Mouse (Mus musculus) embryonic facial prominence, embryonic 14.5 days (tissue): ENCODE measurements at regions not wholly inside any gene's neighbourhood (a gene's known extent, or its start where the extent isn't known, plus 50 kb on each side); places are given as distances from the start of the nearest gene placed in this dataset.
A peak's percentile ranks its signal among the peaks of the same experiment; 100 is the strongest.

Experiments used
- ATAC-seq: fragments of 200-750 bp; cut with Nextera tagmentation; 2 replicates; pipeline ENCODE4 v1.8.0; 2017; ENCODE audit warnings: low read depth, moderate number of reproducible peaks, moderate TSS enrichment
- DNase-seq: peaks from one replicate; pipeline ENCODE4 v3.0.0-alpha.2; 2015; ENCODE audit warnings: low spot score
- H3K27ac ChIP-seq: fragments of 300-500 bp; sonication (generic); replicated peaks from 2 replicates; pipeline ENCODE4 v1.5.1; 2014; ENCODE audit warnings: low read depth, mild to moderate bottlenecking, low read length, moderate library complexity
- H3K27me3 ChIP-seq: fragments of 300-500 bp; sonication (generic); replicated peaks from 2 replicates; pipeline ENCODE4 v1.6.1; 2014; ENCODE audit warnings: low read length; ENCODE audit not compliant: control insufficient read depth, insufficient read depth
- H3K36me3 ChIP-seq: fragments of 300-500 bp; sonication (generic); 2 replicates; pipeline ENCODE4 v1.6.1; 2014; ENCODE audit warnings: low read length, mixed read lengths; ENCODE audit not compliant: control insufficient read depth, insufficient read depth
- H3K4me1 ChIP-seq: fragments of 300-500 bp; sonication (generic); 2 replicates; pipeline ENCODE4 v1.6.1; 2014; ENCODE audit warnings: antibody characterized with exemption, low read length; ENCODE audit not compliant: control insufficient read depth, insufficient read depth
- H3K4me2 ChIP-seq: fragments of 300-500 bp; sonication (generic); 2 replicates; pipeline ENCODE4 v1.6.1; 2014; ENCODE audit warnings: low read depth, mild to moderate bottlenecking, low read length, moderate library complexity, mixed read lengths
- H3K4me3 ChIP-seq: fragments of 300-500 bp; sonication (generic); 2 replicates; pipeline ENCODE4 v1.5.1; 2014; ENCODE audit warnings: low read depth, mild to moderate bottlenecking, low read length
- H3K9ac ChIP-seq: fragments of 300-500 bp; sonication (generic); 2 replicates; pipeline ENCODE4 v1.6.1; 2014; ENCODE audit warnings: low read depth, mild to moderate bottlenecking, low read length, moderate library complexity, mixed read lengths
- H3K9me3 ChIP-seq: fragments of 300-500 bp; sonication (generic); 2 replicates; pipeline ENCODE4 v1.6.1; 2016; ENCODE audit warnings: low read length; ENCODE audit not compliant: control insufficient read depth
- WGBS: fragments of 180-500 bp; shearing (Covaris S2); extraction: QIAGEN DNeasy Blood & Tissue Kit; methylation state at CpG from one replicate; pipeline ENCODE4 v1.1.7; 2014; 5-methylcytosine and 5-hydroxymethylcytosine counted together

GRCm38 (mm10) chr1:92286013-92286965, 90.8 kb upstream of the Hdac4 start:
- Histone ChIP-seq H3K27ac (no peak overlapping the region), H3K4me2 (peak overlapping the region; percentile 29), H3K9ac (no peak overlapping the region), H3K4me1 (no peaks in the 10 kb centered on the region), H3K36me3 (no peaks in the 10 kb centered on the region), H3K27me3 (no peaks in the 10 kb centered on the region), H3K4me3 (no peak overlapping the region), H3K9me3 (no peaks in the 10 kb centered on the region)
- WGBS, result 56% methylated on average over 20 of the region's 21 CpGs
- ATAC-seq (peak; percentile 33; the same call in 1 of the 2 replicates), DNase-seq (peak; percentile 33)

- no peak for ATAC-seq
- 75% methylated on average over 4 of the region's 4 CpGs for WGBS
- no peak overlapping the region for H3K4me3 ChIP-seq
- H3K36me3 ChIP-seq, result no peaks in the 10 kb centered on the region
- no peak overlapping the region for H3K4me2 ChIP-seq
- H3K4me1 ChIP-seq, result no peaks in the 10 kb centered on the region
- no peak overlapping the region for H3K9ac ChIP-seq
- no peak for DNase-seq
- H3K27ac ChIP-seq, result no peak overlapping the region
- no peaks in the 10 kb centered on the region for H3K27me3 ChIP-seq
- H3K9me3 ChIP-seq, result no peaks in the 10 kb centered on the region
These were observed 88.7 kb upstream of the Hdac4 start for GRCm38 (mm10) chr1:92284155-92284554.

- H3K4me2 ChIP-seq, result no peak overlapping the region
- no peak overlapping the region for H3K9ac ChIP-seq
- ATAC-seq (no peak), DNase-seq (no peak)
- H3K4me3 ChIP-seq, result no peak overlapping the region
- WGBS, result 77% methylated on average over 5 of the region's 5 CpGs
- H3K27ac ChIP-seq, result no peak overlapping the region
- H3K27me3 ChIP-seq, result no peaks in the 10 kb centered on the region
- H3K9me3 ChIP-seq, result peaks cover 4% of the 10 kb centered on the region; the same call in 1 of the 2 replicates
- H3K36me3 ChIP-seq, result no peaks in the 10 kb centered on the region
- no peaks in the 10 kb centered on the region for H3K4me1 ChIP-seq
These were observed 81.8 kb upstream of the Hdac4 start for GRCm38 (mm10) chr1:92277199-92277747.

GRCm38 (mm10) chr1:92275388-92275787, 79.9 kb upstream of the Hdac4 start:
- Histone ChIP-seq H3K27me3 (no peaks in the 10 kb centered on the region), H3K9ac (no peak overlapping the region), H3K4me1 (no peaks in the 10 kb centered on the region), H3K36me3 (no peaks in the 10 kb centered on the region), H3K4me2 (no peak overlapping the region), H3K4me3 (no peak overlapping the region), H3K27ac (no peak overlapping the region), H3K9me3 (peaks cover 4% of the 10 kb centered on the region; the same call in 1 of the 2 replicates)
- ATAC-seq, result no peak
- 68% methylated on average over 1 of the region's 1 CpGs for WGBS
- DNase-seq, result no peak

- Histone ChIP-seq H3K27ac (no peak overlapping the region), H3K9me3 (peaks cover 4% of the 10 kb centered on the region; the same call in 1 of the 2 replicates)
- 85% methylated on average over 2 of the region's 2 CpGs for WGBS
These were observed 78.3 kb upstream of the Hdac4 start for GRCm38 (mm10) chr1:92273760-92274159.

GRCm38 (mm10) chr1:92271676-92272291, 76.3 kb upstream of the Hdac4 start:
- H3K4me1 ChIP-seq, result no peaks in the 10 kb centered on the region
- no peaks in the 10 kb centered on the region for H3K36me3 ChIP-seq
- H3K4me2 ChIP-seq, result no peak overlapping the region
- peaks cover 4% of the 10 kb centered on the region; the same call in 1 of the 2 replicates for H3K9me3 ChIP-seq
- no peak for DNase-seq
- no peak for ATAC-seq
- H3K27me3 ChIP-seq, result no peaks in the 10 kb centered on the region
- no peak overlapping the region for H3K9ac ChIP-seq
- no peak overlapping the region for H3K27ac ChIP-seq
- 62% methylated on average over 9 of the region's 9 CpGs for WGBS
- H3K4me3 ChIP-seq, result no peak overlapping the region

More at GRCm38 (mm10) chr1:92273760-92274159, 78.3 kb upstream of the Hdac4 start:
- Histone ChIP-seq H3K4me2 (no peak overlapping the region), H3K9ac (no peak overlapping the region), H3K4me1 (no peaks in the 10 kb centered on the region), H3K36me3 (no peaks in the 10 kb centered on the region), H3K27me3 (no peaks in the 10 kb centered on the region), H3K4me3 (no peak overlapping the region)
- ATAC-seq (no peak), DNase-seq (no peak)

- no peaks in the 10 kb centered on the region for H3K36me3 ChIP-seq
- H3K27ac ChIP-seq, result no peak overlapping the region
- H3K4me3 ChIP-seq, result no peak overlapping the region
- H3K9ac ChIP-seq, result no peak overlapping the region
- no peaks in the 10 kb centered on the region for H3K4me1 ChIP-seq
- DNase-seq (no peak), ATAC-seq (no peak)
- H3K27me3 ChIP-seq, result no peaks in the 10 kb centered on the region
- peaks cover 4% of the 10 kb centered on the region; the same call in 1 of the 2 replicates for H3K9me3 ChIP-seq
- no peak overlapping the region for H3K4me2 ChIP-seq
- 31% methylated on average over 6 of the region's 6 CpGs for WGBS
These were observed 75.1 kb upstream of the Hdac4 start for GRCm38 (mm10) chr1:92270486-92271058.

- H3K27me3 ChIP-seq, result no peaks in the 10 kb centered on the region
- DNase-seq (no peak), ATAC-seq (no peak)
- H3K9me3 ChIP-seq, result no peaks in the 10 kb centered on the region
- WGBS, result 64% methylated on average over 10 of the region's 10 CpGs
- H3K36me3 ChIP-seq, result no peaks in the 10 kb centered on the region
- no peaks in the 10 kb centered on the region for H3K4me1 ChIP-seq
- H3K4me3 ChIP-seq, result no peak overlapping the region
- no peak overlapping the region for H3K9ac ChIP-seq
- H3K27ac ChIP-seq, result no peak overlapping the region
- no peak overlapping the region for H3K4me2 ChIP-seq
These were observed 74.0 kb upstream of the Hdac4 start for GRCm38 (mm10) chr1:92269464-92269863.
